Mouse (Mus musculus): Measurements from ENCODE around the gene Nptxr.
"Not testable (repeated sequence)": the region's sequence is repeated elsewhere in the genome, so short reads cannot be mapped to it uniquely, and the experiment has no call there.

The Nptxr gene

DNA sequence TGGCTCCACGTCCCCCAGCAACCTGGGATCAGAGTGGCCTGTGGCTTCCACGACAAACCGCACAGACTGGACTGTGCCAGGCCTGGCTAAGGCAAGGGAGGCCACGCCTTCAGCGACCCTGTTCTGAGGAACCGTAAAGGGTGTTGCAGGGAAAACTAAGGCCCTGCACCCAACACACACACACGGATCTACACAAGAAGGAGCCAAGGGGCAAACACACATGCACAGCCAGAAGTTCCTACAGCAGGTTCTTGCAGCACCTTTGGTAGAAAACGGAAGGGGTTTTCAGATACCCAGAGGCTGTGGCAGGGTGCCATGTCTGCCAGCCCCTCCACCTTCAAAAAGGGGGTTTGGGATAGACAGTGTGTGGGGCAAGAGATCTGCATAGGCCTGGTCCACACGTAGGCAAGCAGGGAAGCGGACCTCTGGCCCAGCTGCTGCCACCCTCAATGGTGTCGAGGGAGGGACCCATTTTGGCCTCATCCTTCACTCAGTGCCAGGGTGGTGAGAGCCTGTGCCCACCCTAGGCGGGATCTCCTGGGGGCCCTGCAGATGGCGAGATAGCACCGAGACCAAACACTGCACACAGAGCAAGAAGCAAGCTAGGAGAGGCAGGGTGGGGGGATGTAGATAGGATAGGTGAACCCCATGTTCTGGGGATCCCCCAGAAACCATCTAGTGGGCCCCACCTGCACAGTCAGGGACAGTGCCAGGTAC is 22.7 kb upstream of the Nptxr start:
- H3K27me3 ChIP-seq (ENCODE audit: control insufficient read depth, insufficient read depth, low read length, poor library complexity, severe bottlenecking) = no peaks in the 10 kb centered on the region
- H3K36me3 ChIP-seq (ENCODE audit: control insufficient read depth, insufficient read depth, low read length, poor library complexity, severe bottlenecking) = no peaks in the 10 kb centered on the region
- DNase-seq (ENCODE audit: low read depth, low spot score) = no peak

DNA sequence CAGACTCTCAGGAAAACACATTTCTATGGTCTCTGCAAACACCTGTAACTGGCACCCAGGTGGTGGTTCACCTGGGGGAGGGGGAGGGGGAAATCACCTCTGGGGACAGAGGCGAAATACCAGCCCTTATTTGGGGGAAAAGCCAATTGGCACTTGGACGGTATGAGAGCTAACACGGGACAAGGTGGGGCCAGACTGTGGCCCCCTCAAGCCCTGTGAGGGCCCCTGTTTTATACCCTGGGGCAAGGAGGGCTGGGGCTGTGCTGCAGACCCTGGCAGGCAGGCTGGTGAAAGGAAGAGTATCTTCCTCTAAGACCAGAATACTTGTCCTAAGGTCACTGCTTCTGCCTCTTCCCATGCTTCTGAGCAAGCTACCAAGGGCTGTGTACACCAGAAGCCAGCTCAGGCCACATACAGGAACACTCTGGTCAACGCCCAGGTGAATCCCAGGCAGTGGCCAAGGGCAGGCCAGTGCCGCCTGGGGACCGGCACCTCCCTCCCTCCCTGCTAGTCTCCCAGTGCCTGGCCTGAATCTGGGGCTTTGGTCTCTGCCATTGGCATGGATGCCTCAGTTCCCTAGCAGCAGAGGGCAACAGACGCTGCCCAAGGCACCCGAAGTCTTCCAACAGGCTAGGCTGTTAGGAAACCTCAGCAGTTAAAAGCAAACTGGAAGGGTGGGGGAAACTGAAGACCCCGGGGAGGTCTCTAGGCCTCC is 21.8 kb upstream of the Nptxr start:
- H3K27me3 ChIP-seq (ENCODE audit: control insufficient read depth, insufficient read depth, low read length, poor library complexity, severe bottlenecking) = no peaks in the 10 kb centered on the region
- DNase-seq (ENCODE audit: low read depth, low spot score) = no peak

DNA sequence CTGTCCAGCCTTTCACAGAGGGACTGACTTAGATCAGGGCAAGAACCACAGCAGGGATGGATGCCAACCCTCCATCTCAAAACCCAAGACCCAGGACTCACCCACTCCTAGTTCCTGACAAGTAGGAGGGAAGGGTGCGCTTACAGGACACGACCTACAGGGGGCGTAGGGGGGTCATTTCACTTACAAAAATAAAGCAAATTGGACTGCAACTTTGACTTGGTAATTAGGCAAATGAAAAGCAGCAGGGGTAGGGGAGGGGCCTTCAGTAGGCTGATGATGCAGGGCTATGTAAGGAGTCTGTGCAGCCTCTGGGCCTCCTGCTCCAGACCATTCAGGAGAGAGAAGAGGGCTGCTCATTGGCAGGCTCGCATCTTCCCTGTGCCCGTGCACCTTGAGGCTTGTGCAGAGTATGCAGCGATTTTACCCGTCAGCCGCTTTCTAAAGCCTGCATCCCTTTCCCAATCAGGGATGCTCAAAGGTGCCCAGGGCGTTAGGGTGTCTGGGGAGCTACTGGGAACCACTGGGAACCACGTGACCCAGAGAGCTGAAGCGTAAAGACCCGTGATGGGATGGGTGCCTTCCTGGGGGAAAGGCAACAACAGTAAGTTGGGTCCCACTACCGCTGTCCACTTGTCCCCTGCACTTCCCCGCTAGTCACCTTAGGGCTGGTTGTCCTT is 20.7 kb upstream of the Nptxr start:
- peak; percentile 55 for DNase-seq (ENCODE audit: low read depth, low spot score)
- H3K27me3 ChIP-seq (ENCODE audit: control insufficient read depth, insufficient read depth, low read length, poor library complexity, severe bottlenecking) = no peaks in the 10 kb centered on the region
- H3K36me3 ChIP-seq (ENCODE audit: control insufficient read depth, insufficient read depth, low read length, poor library complexity, severe bottlenecking) = no peaks in the 10 kb centered on the region

More for the DNA sequence above, 21.8 kb upstream of the Nptxr start:
- H3K36me3 ChIP-seq (ENCODE audit: control insufficient read depth, insufficient read depth, low read length, poor library complexity, severe bottlenecking) = no peaks in the 10 kb centered on the region

DNA sequence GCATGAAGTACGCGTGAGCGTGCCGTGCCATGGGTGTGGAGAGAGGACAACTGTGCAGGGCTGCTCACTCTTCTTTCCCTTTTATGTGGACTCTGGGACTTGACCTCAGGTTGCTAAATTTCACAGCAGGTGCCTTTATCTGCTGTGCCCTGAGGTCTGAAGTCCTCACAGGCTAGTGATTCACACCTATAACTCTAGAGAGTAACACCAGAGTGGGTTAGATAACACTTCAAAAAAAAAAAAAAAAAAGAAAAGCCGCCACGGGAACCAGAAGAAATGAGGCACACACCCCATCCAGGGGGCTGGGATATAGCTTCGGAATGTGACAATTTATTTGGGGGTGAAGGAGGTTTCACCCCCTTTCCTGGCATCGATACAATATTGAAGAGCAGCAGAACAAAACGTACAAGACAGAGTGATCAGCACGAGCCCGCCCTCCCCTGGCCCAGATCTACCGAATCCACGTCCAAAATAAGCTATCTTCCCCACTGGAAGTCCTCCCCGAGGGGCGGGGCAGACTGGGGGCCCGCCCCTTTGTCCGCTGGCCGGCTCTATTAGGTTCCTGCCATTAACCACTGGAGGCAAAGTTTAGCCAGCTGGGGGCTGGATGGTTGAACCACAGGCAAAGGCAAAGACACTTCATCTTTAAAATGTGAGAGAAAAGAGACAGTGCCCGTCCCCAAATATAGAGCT is 19.2 kb upstream of the Nptxr start:
- no peak for DNase-seq (ENCODE audit: low read depth, low spot score)
- Histone ChIP-seq H3K36me3 (ENCODE audit: control insufficient read depth, insufficient read depth, low read length, poor library complexity, severe bottlenecking) (no peaks in the 10 kb centered on the region), H3K27me3 (ENCODE audit: control insufficient read depth, insufficient read depth, low read length, poor library complexity, severe bottlenecking) (no peaks in the 10 kb centered on the region)

DNA sequence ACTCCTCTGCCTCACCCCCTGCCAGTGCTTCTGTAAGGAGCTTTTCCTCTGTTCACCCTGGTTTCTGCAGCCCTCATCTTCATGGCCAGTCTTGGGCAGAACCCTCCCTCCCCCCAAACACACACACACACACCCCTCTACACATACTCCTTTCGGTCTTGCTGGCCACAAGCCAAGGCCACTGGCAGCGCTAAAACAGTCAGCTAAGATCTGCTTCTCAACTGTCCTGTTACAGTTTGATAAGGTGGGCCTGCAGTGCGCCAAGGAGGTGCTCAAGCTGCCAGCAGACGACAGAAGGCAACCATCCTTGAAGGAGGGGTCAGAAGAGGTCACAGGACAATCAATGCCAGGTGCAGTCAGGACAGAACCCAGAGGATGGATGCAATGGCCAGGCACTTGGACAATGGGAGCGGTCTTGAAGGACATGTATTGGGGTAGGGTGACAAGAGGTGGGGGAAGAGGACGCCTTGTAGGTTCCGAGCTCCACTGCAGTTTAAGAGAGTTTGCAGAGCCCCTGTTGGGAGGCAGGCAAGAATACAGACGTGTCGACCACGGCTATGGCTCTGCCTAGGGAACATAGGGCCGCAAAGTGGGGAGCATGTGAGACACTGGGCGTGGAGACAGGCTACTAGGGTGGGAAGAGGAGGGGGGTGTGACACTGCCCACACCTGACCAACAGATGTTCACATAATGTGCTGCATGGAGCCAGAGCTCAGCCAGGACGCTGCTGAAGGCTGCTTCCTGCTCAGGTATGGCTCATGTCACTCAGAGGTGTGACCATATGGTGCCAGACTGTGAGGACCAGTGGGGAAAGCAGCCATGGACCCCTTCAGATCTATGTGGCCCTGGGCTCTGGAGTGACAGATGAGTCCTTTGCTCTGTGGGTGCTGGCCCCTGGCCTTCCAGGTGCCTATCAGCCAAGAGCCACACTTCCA is 18.0 kb upstream of the Nptxr start:
- H3K36me3 ChIP-seq (ENCODE audit: control insufficient read depth, insufficient read depth, low read length, poor library complexity, severe bottlenecking) = no peaks in the 10 kb centered on the region
- no peak for DNase-seq (ENCODE audit: low read depth, low spot score)
- H3K27me3 ChIP-seq (ENCODE audit: control insufficient read depth, insufficient read depth, low read length, poor library complexity, severe bottlenecking) = no peaks in the 10 kb centered on the region

DNA sequence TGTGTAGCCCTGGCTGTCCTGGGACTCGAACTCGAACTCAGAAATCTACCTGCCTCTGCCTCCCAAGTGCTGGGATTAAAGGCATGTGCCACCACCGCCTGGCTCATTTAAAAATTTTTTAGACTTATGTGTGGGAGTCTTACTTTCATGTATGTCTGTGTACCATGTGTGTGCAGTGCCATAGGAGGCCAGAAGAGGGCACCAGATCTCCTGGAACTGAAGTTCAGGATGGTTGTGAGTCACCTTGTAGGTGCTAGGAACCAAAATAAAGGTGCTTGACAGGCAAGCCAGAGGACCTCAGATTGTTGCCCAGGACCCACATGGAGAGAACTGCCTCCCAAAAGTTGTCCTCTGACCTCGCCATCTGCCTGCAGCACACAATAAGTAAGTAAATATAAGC is 13.8 kb upstream of the Nptxr start:
- Histone ChIP-seq H3K36me3 (ENCODE audit: control insufficient read depth, insufficient read depth, low read length, poor library complexity, severe bottlenecking) (no peaks in the 10 kb centered on the region), H3K27me3 (ENCODE audit: control insufficient read depth, insufficient read depth, low read length, poor library complexity, severe bottlenecking) (no peaks in the 10 kb centered on the region)
- DNase-seq (ENCODE audit: low read depth, low spot score) = peak; percentile 30

DNA sequence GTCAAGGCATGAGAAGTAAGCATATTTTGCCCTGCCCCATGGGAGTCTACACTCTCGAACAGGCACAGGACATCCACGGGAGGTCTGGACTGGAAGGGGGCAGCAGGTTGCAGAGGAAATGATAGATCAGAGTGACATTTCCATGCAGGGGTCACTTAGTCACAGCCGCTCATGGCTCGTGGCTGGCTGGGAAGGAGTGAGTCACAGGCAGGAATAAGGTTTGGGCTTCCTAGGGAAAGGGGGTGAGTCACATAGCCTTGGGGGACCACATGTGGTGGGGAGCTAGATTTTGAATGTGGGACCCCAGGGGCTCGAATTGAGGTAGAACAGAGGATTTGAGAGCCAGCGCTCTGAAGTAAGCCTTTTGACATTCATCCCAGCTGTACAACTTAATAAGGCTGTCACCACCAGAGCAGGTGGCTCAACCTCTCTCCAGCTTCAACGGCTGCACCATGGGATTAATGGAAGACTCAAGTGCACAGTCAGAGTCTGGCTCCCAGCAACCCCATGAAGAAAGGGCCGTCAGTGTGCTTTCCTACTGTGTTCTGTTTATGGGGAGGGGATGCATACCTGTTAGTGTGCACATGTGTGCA is 9.2 kb upstream of the Nptxr start:
- H3K36me3 ChIP-seq (ENCODE audit: control insufficient read depth, insufficient read depth, low read length, poor library complexity, severe bottlenecking) = no peaks in the 10 kb centered on the region
- no peak for DNase-seq (ENCODE audit: low read depth, low spot score)
- H3K27me3 ChIP-seq (ENCODE audit: control insufficient read depth, insufficient read depth, low read length, poor library complexity, severe bottlenecking) = no peaks in the 10 kb centered on the region

DNA sequence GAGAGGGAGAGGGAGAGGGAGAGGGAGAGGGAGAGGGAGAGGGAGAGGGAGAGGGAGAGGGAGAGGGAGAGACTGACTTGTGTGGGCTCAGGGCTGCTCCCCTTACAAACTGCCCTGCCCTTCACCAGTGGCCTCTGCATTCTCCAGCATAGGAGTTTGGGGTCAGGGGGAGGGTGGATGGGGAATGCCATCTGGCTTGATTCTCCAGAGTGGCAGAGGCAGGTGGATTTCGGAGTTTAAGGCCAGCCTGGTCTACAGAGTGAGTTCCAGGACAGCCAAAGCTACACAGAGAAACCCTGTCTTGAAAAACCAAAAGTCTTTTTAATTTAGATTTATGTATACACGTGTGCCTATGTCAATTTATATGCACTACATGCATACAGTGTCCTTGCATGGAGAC is 8.3 kb upstream of the Nptxr start:
- H3K27me3 ChIP-seq (ENCODE audit: control insufficient read depth, insufficient read depth, low read length, poor library complexity, severe bottlenecking); H3K36me3 ChIP-seq (ENCODE audit: control insufficient read depth, insufficient read depth, low read length, poor library complexity, severe bottlenecking); DNase-seq (ENCODE audit: low read depth, low spot score): not testable (repeated sequence)

DNA sequence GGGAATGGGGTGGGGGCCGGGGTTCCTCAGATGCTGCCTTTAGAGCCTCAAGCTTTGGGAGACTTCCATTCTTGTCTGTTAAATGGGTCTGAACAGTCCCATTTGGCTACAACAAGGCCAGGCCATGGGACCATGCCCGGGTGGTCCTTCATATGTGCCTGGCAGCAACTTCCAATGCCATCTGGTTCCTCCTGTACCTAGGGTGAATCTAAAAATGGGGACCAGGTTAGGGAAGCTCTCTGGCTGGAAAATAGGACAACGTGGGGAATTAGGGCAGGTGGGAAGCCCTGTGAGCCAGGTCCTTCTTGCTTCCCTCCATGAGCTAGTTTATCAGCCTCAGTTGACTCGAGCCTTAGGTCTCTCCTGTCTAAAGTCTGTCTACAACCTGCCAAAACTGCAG is 6.4 kb upstream of the Nptxr start:
- DNase-seq (ENCODE audit: low read depth, low spot score) = no peak
- H3K36me3 ChIP-seq (ENCODE audit: control insufficient read depth, insufficient read depth, low read length, poor library complexity, severe bottlenecking) = no peaks in the 10 kb centered on the region
- H3K27me3 ChIP-seq (ENCODE audit: control insufficient read depth, insufficient read depth, low read length, poor library complexity, severe bottlenecking) = 0 out of 2 replicates have a peak, but pooled peaks cover 1% of the 10 kb centered on the region

DNA sequence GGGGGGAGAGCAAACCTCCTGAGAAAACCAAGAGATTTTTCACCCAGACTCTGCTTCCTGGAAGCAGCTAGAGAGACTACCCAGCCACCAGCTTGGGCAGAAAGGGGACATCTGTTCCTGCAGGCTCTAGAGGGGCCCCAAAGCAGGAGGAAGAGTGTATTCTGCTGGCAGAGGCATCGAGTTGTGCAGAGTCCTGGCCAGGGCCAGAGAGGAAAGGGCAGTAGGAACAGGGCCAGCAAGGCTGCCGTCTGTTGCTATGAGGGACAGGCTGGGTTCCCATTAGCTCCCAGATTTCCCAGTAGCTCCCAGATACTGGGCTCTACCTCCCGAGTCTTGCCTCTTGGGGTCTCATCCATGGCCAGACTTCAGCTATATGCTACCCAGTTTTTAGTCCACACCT is 5.5 kb upstream of the Nptxr start:
- Histone ChIP-seq H3K36me3 (ENCODE audit: control insufficient read depth, insufficient read depth, low read length, poor library complexity, severe bottlenecking) (no peaks in the 10 kb centered on the region), H3K27me3 (ENCODE audit: control insufficient read depth, insufficient read depth, low read length, poor library complexity, severe bottlenecking) (peaks cover 2% of the 10 kb centered on the region; the same call in 1 of the 2 replicates)
- no peak for DNase-seq (ENCODE audit: low read depth, low spot score)

DNA sequence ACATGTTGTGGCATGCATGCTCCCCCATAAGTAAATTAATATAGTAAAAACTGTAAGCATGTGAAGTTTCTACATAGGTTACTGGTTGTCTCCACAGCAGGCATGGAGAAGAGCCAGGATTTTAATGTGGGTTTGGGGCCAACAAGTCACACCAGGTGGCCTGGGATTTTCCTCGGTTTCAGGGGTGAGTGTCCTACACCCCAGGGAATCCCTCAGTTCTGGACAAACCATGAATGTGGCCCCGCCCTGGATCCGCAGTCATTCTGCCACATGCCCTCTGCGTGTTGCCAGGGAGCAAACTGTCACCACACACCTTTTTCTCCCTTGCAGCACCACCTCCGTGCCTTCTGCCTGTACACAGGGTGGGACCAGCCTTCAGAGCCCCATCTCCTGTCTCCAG is 4.1 kb upstream of the Nptxr start:
- H3K27me3 ChIP-seq (ENCODE audit: control insufficient read depth, insufficient read depth, low read length, poor library complexity, severe bottlenecking) = peaks cover 4% of the 10 kb centered on the region; the same call in 1 of the 2 replicates

DNA sequence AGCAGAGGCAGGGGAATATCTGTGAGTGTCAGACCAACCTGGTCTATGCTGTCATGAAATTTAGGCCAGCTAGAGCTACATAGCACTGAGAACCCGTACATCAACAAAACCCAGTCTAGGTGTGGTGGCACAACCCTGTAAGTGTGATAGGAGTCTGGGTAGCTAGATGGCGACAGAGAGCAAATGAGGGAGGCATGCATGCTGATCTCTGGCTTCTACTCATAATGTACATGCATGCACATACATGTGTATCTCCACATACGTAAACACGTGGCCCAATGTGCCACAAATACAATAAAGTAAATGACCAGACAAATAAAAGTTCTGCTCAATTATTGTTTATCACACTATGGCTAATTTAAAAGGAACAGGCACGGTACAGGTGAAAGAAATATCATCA is 3.5 kb upstream of the Nptxr start:
- Histone ChIP-seq H3K36me3 (ENCODE audit: control insufficient read depth, insufficient read depth, low read length, poor library complexity, severe bottlenecking) (no peaks in the 10 kb centered on the region), H3K27me3 (ENCODE audit: control insufficient read depth, insufficient read depth, low read length, poor library complexity, severe bottlenecking) (peaks cover 4% of the 10 kb centered on the region; the same call in 1 of the 2 replicates)
- peak; percentile 75 for DNase-seq (ENCODE audit: low read depth, low spot score)

More for the DNA sequence above, 4.1 kb upstream of the Nptxr start:
- no peaks in the 10 kb centered on the region for H3K36me3 ChIP-seq (ENCODE audit: control insufficient read depth, insufficient read depth, low read length, poor library complexity, severe bottlenecking)
- DNase-seq (ENCODE audit: low read depth, low spot score) = no peak

DNA sequence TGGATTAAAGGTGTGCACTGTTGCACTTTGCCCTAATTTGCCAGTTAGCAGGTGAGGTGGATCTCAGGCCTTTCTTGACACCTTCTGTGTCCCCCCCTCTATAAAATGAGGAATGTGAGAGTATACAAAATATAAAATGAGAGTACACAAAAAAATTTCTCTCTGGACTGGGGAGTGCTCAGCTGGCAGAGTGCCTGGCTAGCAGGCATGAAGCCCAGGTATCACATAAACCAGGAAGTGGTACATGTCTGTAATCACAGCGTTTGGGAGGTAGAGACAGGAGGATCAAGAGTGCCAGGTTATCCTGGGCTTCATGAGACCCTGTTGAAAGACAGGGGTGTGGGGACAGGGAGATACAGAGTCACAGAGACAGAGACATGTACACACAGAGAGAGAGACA is 2.5 kb upstream of the Nptxr start:
- no peaks in the 10 kb centered on the region for H3K36me3 ChIP-seq (ENCODE audit: control insufficient read depth, insufficient read depth, low read length, poor library complexity, severe bottlenecking)
- peaks cover 4% of the 10 kb centered on the region; the same call in 1 of the 2 replicates for H3K27me3 ChIP-seq (ENCODE audit: control insufficient read depth, insufficient read depth, low read length, poor library complexity, severe bottlenecking)
- no peak for DNase-seq (ENCODE audit: low read depth, low spot score)

Data from splenic B cell, adult 2 months (primary cell).